Mouse (Mus musculus) heart, adult 18-20 months (tissue): Measurements from ENCODE around the gene Lrrc74a. TPM values are rescaled to one million over a fixed set of nuclear protein-coding genes. Genes with fewer than 3 reads are reported as not detected.
A peak's percentile ranks its signal among the peaks of the same experiment; 100 is the strongest.

Experiments
- DNase-seq, 2 experiments: peaks; one replicate each; pipeline ENCODE4 v3.0.0; 2021 to 2022; ENCODE audit warnings: mixed read lengths in 1 of 2
- total RNA-seq, 2 experiments: library from RNA; stranded (reverse); gene quantifications; 2 replicates each; pipeline ENCODE4 v1.2.3; 2021

The Lrrc74a gene
- total RNA-seq, 2 experiments from 2014 or later, result not detected

- DNase-seq, result peak in 1 of 2 experiments; percentile 40
Observed at GRCm38 (mm10) chr12:86786149-86787019, 52.2 kb downstream of the Lrrc74a start.

- no peak for DNase-seq
Observed at GRCm38 (mm10) chr12:86787020-86787553, 52.9 kb downstream of the Lrrc74a start.

- no peak for DNase-seq
Observed at GRCm38 (mm10) chr12:86790100-86790848, 56.1 kb downstream of the Lrrc74a start.

GRCm38 (mm10) chr12:86790849-86791127, 56.6 kb downstream of the Lrrc74a start:
- DNase-seq, result peak; percentile 71 to 81

- no peak for DNase-seq
Observed at GRCm38 (mm10) chr12:86791987-86792386, 57.8 kb downstream of the Lrrc74a start.

GRCm38 (mm10) chr12:86793830-86794229, 59.7 kb downstream of the Lrrc74a start:
- peak; percentile 84 to 94 for DNase-seq

GRCm38 (mm10) chr12:86794331-86794730, 60.2 kb downstream of the Lrrc74a start:
- DNase-seq, result no peak

GRCm38 (mm10) chr12:86795076-86795837, 61.1 kb downstream of the Lrrc74a start:
- no peak for DNase-seq

GRCm38 (mm10) chr12:86795838-86796232, 61.7 kb downstream of the Lrrc74a start:
- peak; percentile 85 to 93 for DNase-seq

GRCm38 (mm10) chr12:86796351-86796750, 62.2 kb downstream of the Lrrc74a start:
- peak in 1 of 2 experiments; percentile 26 for DNase-seq

GRCm38 (mm10) chr12:86797771-86798170, 63.6 kb downstream of the Lrrc74a start:
- DNase-seq, result no peak

GRCm38 (mm10) chr12:86798773-86799540, 64.8 kb downstream of the Lrrc74a start:
- DNase-seq, result peak; percentile 86 to 96

GRCm38 (mm10) chr12:86799786-86800185, 65.6 kb downstream of the Lrrc74a start:
- DNase-seq, result no peak

- peak in 1 of 2 experiments; percentile 67 for DNase-seq
Observed at GRCm38 (mm10) chr12:86800336-86800735, 66.2 kb downstream of the Lrrc74a start.

- peak in 1 of 2 experiments; percentile 92 for DNase-seq
Observed at GRCm38 (mm10) chr12:86800765-86801147, 66.6 kb downstream of the Lrrc74a start.

- DNase-seq, result peak; percentile 97 to 98
Observed at GRCm38 (mm10) chr12:86801148-86802004, 67.2 kb downstream of the Lrrc74a start.

- peak; percentile 79 for DNase-seq
Observed at GRCm38 (mm10) chr12:86802005-86802671, 68.0 kb downstream of the Lrrc74a start.

- no peak for DNase-seq
Observed at GRCm38 (mm10) chr12:86802899-86803298, 68.7 kb downstream of the Lrrc74a start.

- DNase-seq, result no peak
Observed at GRCm38 (mm10) chr12:86803651-86804307, 69.6 kb downstream of the Lrrc74a start.
